In the genomic region with DNA sequence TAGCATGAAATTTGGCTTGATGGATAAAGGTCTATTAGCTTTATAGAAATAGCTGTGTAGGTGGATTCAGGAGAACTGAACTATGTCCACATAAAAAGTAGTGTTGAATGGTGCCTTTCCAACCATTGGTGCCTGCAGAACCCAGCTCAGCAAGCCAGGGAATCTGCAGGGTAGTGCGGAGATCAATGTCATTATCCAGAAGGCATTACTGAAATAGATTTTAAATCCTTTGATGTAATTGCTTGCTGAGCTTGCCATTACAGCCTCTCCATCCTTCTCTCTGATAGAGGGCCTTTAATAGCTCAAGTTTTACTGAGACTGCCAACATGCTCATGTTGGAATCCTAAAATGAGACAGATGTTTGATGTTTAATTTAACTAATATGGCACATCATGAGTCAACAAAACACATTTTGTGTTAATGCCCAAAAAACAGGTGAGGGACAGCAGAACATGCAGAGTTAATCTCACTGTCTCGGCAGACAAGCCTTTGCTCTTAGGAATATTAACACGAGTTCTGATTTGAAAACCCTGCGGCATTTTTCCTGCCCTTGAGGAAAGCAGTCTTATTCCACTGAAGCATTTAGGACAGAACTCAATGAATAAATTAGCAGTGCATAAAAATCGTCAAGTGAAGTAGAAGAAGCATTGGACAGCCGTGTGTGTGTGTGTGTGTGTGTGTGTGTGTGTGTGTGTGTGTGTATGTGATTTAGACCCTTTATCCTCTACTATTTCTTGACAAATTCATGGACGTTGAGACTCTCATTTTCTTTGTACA, we compare ENCODE assay signal across 18 mouse cellular contexts.
DNase-seq lines count a peak whose midpoint lies in the region; ATAC-seq and TF ChIP-seq lines count a peak whose summit lies in the region.
"Had no signal": no experiment of that assay in that cellular context is flagged by ENCODE, and none has a peak within 500 bp of the region (broad histone marks: within the 10 kb centered on the region; RNA-seq: fewer than 3 reads in every experiment).

No protein-coding gene starts in this region.

- ATAC-seq in frontal cortex, adult (ENCODE audit: low TSS enrichment), result peak; percentile 44; the same call in 1 of the 2 replicates
- ATAC-seq in neural tube, embryonic 13.5 days (ENCODE audit: low read depth), result peak; percentile 43; the same call in 1 of the 2 replicates
- no peak for ATAC-seq in neural tube, embryonic 15.5 days (ENCODE audit: low FRiP score)
- peak; percentile 64 for ATAC-seq in forebrain, postnatal 0 days

- no peak overlapping the region for H3K27ac ChIP-seq in neural tube, embryonic 13.5 days (replicated peaks)
- H3K27ac ChIP-seq in neural tube, embryonic 15.5 days (replicated peaks), result no peak overlapping the region
- no peak overlapping the region; the same call in 1 of the 2 replicates for H3K27ac ChIP-seq in forebrain, postnatal 0 days (ENCODE audit: low read depth, low read length)
- H3K27ac ChIP-seq: embryonic facial prominence, embryonic 13.5 days; heart, adult 2 months; left cerebral cortex, adult 2 months; limb, embryonic 13.5 days; liver, embryonic 14.5 days had no signal

- H3K9ac ChIP-seq in neural tube, embryonic 13.5 days, result no peak overlapping the region
- H3K9ac ChIP-seq in neural tube, embryonic 15.5 days (replicated peaks), result no peak overlapping the region
- no peak overlapping the region for H3K9ac ChIP-seq in forebrain, postnatal 0 days
- H3K9ac ChIP-seq: embryonic facial prominence, embryonic 13.5 days; limb, embryonic 13.5 days; liver, embryonic 14.5 days had no signal

- 64% methylated on average over 7 of the region's 7 CpGs for WGBS in neural tube, embryonic 13.5 days
- WGBS in neural tube, embryonic 15.5 days, result 63% methylated on average over 7 of the region's 7 CpGs
- 52% methylated on average over 7 of the region's 7 CpGs for WGBS in forebrain, postnatal 0 days

- no peak overlapping the region for H3K4me3 ChIP-seq in neural tube, embryonic 13.5 days
- H3K4me3 ChIP-seq in neural tube, embryonic 15.5 days (replicated peaks), result no peak overlapping the region
- H3K4me3 ChIP-seq in forebrain, postnatal 0 days (ENCODE audit: low read depth, low read length), result no peak overlapping the region
- H3K4me3 ChIP-seq: embryonic facial prominence, embryonic 13.5 days; heart, adult 2 months; left cerebral cortex, adult 2 months; limb, embryonic 13.5 days had no signal

- DNase-seq in frontal cortex, postnatal 25 days (ENCODE audit: low spot score in 2 of 2), result no peak
- DNase-seq in forebrain, postnatal 0 days, result peak; percentile 31
- peak; percentile 8 for DNase-seq in retina, postnatal 7 days (ENCODE audit: low read depth, low spot score)
- no peak for DNase-seq in ovary, adult 18-20 months (ENCODE audit: low spot score)
- DNase-seq: adrenal gland, postnatal 10 days; B cell, adult 2 months; cerebellum, adult 2 months; gastrocnemius, postnatal 10 days; heart, adult 2 months; kidney, adult 2 months; kidney, postnatal 25 days had no signal

- H3K4me1 ChIP-seq in neural tube, embryonic 13.5 days (replicated peaks), result no peaks in the 10 kb centered on the region
- no peaks in the 10 kb centered on the region for H3K4me1 ChIP-seq in neural tube, embryonic 15.5 days
- no peaks in the 10 kb centered on the region for H3K4me1 ChIP-seq in forebrain, postnatal 0 days (ENCODE audit: insufficient read depth)
- H3K4me1 ChIP-seq: embryonic facial prominence, embryonic 13.5 days; limb, embryonic 13.5 days had no signal

- no peak overlapping the region for H3K4me2 ChIP-seq in neural tube, embryonic 13.5 days
- H3K4me2 ChIP-seq in neural tube, embryonic 15.5 days, result no peak overlapping the region
- H3K4me2 ChIP-seq in forebrain, postnatal 0 days (ENCODE audit: low read depth), result no peak overlapping the region
- H3K4me2 ChIP-seq: embryonic facial prominence, embryonic 13.5 days; limb, embryonic 13.5 days had no signal

- no peaks in the 10 kb centered on the region for H3K36me3 ChIP-seq in neural tube, embryonic 13.5 days
- H3K36me3 ChIP-seq in neural tube, embryonic 15.5 days, result no peaks in the 10 kb centered on the region
- H3K36me3 ChIP-seq in forebrain, postnatal 0 days (ENCODE audit: insufficient read depth), result no peaks in the 10 kb centered on the region
- H3K36me3 ChIP-seq: embryonic facial prominence, embryonic 13.5 days; limb, embryonic 13.5 days had no signal

- H3K9me3 ChIP-seq in neural tube, embryonic 13.5 days, result no peaks in the 10 kb centered on the region
- no peaks in the 10 kb centered on the region for H3K9me3 ChIP-seq in neural tube, embryonic 15.5 days (replicated peaks)
- no peaks in the 10 kb centered on the region for H3K9me3 ChIP-seq in forebrain, postnatal 0 days (ENCODE audit: low read length)
- H3K9me3 ChIP-seq: embryonic facial prominence, embryonic 13.5 days; limb, embryonic 13.5 days had no signal

- TF ChIP-seq CTCF in forebrain, postnatal 0 days (IDR thresholded peaks at IDR 0.05; ENCODE audit: low read depth), result no peak

- H3K27me3 ChIP-seq in neural tube, embryonic 13.5 days, result no peaks in the 10 kb centered on the region
- no peaks in the 10 kb centered on the region for H3K27me3 ChIP-seq in neural tube, embryonic 15.5 days (replicated peaks)
- no peaks in the 10 kb centered on the region for H3K27me3 ChIP-seq in forebrain, postnatal 0 days (ENCODE audit: insufficient read depth, low read length)
- H3K27me3 ChIP-seq: embryonic facial prominence, embryonic 13.5 days; limb, embryonic 13.5 days had no signal

Comparison
In these comparisons a context has a peak if more than half of its experiments do, and no peak if none do; other contexts are left out.
1. DNase-seq: peak in forebrain, postnatal 0 days (single experiment) and retina, postnatal 7 days (single experiment); none in frontal cortex, postnatal 25 days (0 of 2) and ovary, adult 18-20 months (single experiment).